Mouse (Mus musculus): Measurements from ENCODE around the gene Atp6v1c2. TPM values are rescaled to one million over a fixed set of nuclear protein-coding genes. Genes with fewer than 3 reads are reported as not detected.

The Atp6v1c2 gene
- polyA plus RNA-seq, 1 experiment from 2014 or later, result not detected

DNA sequence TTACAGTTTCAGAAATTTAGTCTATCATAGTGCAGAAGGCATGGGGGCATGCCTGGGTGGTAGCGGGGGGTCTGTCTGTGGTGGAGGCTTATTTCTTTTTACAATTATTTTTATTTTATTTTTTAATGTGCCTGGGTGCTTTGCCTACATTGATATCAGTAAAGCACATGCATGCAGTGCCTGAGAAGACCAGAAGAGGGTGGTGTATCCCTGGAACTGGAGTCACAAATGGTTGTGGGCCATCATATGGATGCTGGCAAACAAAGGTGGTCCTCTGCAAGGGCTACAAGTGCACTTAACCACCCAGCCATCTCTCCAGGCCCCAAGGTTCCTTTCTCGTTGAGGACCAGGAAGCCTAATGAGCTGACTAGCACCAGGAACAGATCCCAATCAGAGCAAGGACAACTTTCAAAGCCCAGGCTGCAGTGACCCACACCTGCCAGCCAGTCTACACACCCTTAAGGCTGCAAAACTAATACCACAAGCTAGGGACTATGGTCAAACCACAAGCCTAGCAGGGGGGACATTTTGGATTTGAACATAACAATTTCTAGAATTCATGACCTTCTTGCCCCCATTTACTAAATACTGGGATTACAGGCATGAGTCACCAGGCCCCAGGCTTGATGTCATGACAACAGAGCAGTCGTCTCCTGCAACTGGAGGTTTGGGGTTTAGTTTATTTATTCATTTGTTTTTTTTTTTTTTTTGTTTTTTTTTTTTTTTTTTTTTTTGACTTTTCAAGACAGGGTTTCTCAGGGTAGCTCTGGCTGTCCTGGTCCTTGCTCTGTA, 10.2 kb upstream of the Atp6v1c2 start:
- Histone ChIP-seq H3K4me3 (ENCODE audit: low read depth, low read length) (no peak overlapping the region), H3K4me2 (ENCODE audit: low read depth, low read length) (no peak overlapping the region), H3K36me3 (ENCODE audit: control insufficient read depth, insufficient read depth) (no peaks in the 10 kb centered on the region), H3K4me1 (ENCODE audit: control insufficient read depth, low read depth, low read length) (no peaks in the 10 kb centered on the region), H3K9me3 (replicated peaks; ENCODE audit: control insufficient read depth, low read length) (no peaks in the 10 kb centered on the region), H3K9ac (ENCODE audit: low read depth, low read length) (no peak overlapping the region), H3K27ac (ENCODE audit: low read length) (no peak overlapping the region), H3K27me3 (ENCODE audit: control insufficient read depth, insufficient read depth, low read depth, low read length) (no peaks in the 10 kb centered on the region)
- WGBS (ENCODE audit: insufficient replicate concordance), result 40% methylated on average over 3 of the region's 3 CpGs
- no peak for ATAC-seq (ENCODE audit: low read depth)

DNA sequence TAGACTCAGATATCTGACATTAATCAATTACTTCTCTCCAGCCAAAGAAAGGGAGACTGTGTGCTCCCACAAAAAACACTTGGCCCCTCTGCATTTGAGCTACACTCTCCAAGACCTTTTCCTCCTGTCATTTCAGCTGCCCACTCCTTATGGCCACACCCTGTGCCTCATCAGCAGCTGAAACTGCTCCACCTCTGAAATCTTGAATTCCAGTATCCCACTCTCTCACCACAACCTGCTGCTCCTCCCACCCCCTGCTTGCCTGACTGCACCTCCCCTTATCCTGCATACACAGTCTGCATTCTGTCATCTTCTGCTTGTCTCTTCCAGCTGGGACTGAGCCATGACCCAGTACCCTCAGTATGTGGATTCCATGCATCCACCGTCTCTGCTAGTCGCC, 9.2 kb upstream of the Atp6v1c2 start:
- 56% methylated on average over 2 of the region's 2 CpGs for WGBS (ENCODE audit: insufficient replicate concordance)
- H3K27ac ChIP-seq (ENCODE audit: low read length), result no peak overlapping the region
- no peaks in the 10 kb centered on the region for H3K9me3 ChIP-seq (replicated peaks; ENCODE audit: control insufficient read depth, low read length)
- no peaks in the 10 kb centered on the region for H3K27me3 ChIP-seq (ENCODE audit: control insufficient read depth, insufficient read depth, low read depth, low read length)
- H3K4me2 ChIP-seq (ENCODE audit: low read depth, low read length), result no peak overlapping the region
- no peak for ATAC-seq (ENCODE audit: low read depth)
- no peak overlapping the region for H3K4me3 ChIP-seq (ENCODE audit: low read depth, low read length)
- H3K4me1 ChIP-seq (ENCODE audit: control insufficient read depth, low read depth, low read length), result no peaks in the 10 kb centered on the region
- no peak overlapping the region for H3K9ac ChIP-seq (ENCODE audit: low read depth, low read length)
- no peaks in the 10 kb centered on the region for H3K36me3 ChIP-seq (ENCODE audit: control insufficient read depth, insufficient read depth)

DNA sequence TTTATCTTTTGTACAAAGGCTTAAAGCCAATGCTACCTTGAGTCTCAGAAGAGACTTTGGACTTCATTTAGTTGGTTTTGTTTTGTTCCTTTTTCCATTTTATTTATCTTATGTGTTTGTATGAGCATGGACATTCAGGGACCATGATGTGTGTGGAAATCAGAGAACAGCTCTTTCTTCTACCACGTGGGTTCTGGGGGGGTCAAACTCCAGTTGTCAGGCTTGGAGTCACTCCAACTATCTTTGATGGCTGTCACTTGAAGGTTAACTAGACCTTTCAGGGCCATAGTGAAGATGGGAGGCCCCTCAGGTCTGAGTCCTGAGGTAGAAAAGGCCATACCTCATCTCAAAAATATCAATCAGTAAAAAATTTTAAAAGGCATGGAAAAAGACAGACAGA, 4.3 kb upstream of the Atp6v1c2 start:
- no peak overlapping the region for H3K27ac ChIP-seq (ENCODE audit: low read length)
- H3K36me3 ChIP-seq (ENCODE audit: control insufficient read depth, insufficient read depth), result no peaks in the 10 kb centered on the region
- 0 out of 2 replicates have a peak, but pooled peaks have one; percentile 37 for ATAC-seq (ENCODE audit: low read depth)
- H3K4me3 ChIP-seq (ENCODE audit: low read depth, low read length), result no peak overlapping the region
- H3K9ac ChIP-seq (ENCODE audit: low read depth, low read length), result no peak overlapping the region
- H3K27me3 ChIP-seq (ENCODE audit: control insufficient read depth, insufficient read depth, low read depth, low read length), result no peaks in the 10 kb centered on the region
- H3K4me2 ChIP-seq (ENCODE audit: low read depth, low read length), result no peak overlapping the region
- 13% methylated on average over 1 of the region's 1 CpGs for WGBS (ENCODE audit: insufficient replicate concordance)
- no peaks in the 10 kb centered on the region for H3K4me1 ChIP-seq (ENCODE audit: control insufficient read depth, low read depth, low read length)
- H3K9me3 ChIP-seq (replicated peaks; ENCODE audit: control insufficient read depth, low read length), result no peaks in the 10 kb centered on the region

DNA sequence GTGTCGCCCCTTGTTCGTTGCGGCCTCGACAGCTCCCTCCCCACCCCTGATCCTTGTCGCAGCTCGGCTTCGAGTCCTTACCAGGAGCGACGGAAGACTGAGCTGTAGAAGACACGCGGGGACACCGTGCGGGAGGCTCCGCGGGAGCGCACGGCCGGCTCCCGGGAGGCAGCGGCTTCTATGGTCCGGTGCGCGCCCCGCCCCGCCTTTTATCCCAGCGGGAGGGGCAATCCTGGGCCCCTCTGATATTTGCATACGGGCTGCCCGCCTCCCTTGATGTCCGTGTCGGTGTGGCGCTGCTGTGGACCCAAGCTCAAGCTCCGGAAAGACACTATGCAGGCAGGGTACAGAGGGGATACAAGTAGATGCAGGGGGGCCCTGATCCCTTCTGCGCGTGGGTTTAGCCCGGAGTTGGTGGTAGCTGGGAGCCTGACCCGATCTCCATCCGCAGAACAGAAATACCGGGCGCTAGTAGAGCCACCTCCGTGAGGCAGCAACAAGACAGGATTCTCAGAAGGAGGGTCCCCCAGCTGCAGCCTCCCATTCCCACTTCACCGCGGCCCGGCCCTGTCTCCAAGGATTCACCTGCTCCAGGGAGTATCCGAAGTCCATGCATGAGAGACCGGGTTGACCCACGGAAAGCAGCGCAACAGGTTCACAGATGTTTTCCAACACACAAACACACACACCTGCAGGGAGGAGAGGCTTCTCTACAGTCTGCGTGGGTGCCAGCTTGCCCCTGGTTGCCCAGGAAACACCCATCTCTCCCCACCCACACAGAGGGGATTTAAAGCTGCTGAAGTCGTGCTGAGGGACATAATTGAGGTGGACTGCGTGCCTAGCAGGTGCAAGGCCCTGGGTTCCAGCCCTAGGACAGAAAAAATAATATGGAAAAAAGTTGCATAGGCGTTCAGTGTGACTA, 4.3 kb downstream of the Atp6v1c2 start:
- 4% methylated on average over 51 of the region's 51 CpGs for WGBS (ENCODE audit: insufficient replicate concordance)
- Histone ChIP-seq H3K27ac (ENCODE audit: low read length) (no peak overlapping the region), H3K4me3 (ENCODE audit: low read depth, low read length) (peak overlapping the region; percentile 45), H3K36me3 (ENCODE audit: control insufficient read depth, insufficient read depth) (no peaks in the 10 kb centered on the region), H3K27me3 (ENCODE audit: control insufficient read depth, insufficient read depth, low read depth, low read length) (peaks cover 29% of the 10 kb centered on the region), H3K4me1 (ENCODE audit: control insufficient read depth, low read depth, low read length) (no peaks in the 10 kb centered on the region), H3K9me3 (replicated peaks; ENCODE audit: control insufficient read depth, low read length) (no peaks in the 10 kb centered on the region), H3K4me2 (ENCODE audit: low read depth, low read length) (peak overlapping the region; percentile 55), H3K9ac (ENCODE audit: low read depth, low read length) (0 out of 2 replicates have a peak overlapping the region, but pooled peaks have one; percentile 15)
- no peak for ATAC-seq (ENCODE audit: low read depth)

DNA sequence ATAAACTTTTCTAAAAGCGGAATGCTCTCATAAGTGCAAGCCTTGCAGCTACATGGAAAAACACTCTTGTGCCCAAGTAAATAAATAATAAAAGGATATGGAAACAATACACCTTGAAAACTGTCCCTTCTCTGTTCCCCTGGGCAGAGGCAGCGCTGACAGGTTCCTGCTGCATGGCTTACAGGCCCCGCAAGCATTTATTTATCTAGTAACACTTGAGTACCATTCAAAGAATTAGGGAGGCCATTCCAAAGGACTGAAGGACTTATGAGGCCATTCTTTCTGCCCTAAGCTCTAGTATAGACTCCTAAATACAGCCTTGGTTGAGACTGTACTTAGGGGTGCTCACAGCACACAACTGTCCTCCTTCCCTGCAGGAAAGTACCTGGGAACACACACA, 10.7 kb downstream of the Atp6v1c2 start:
- WGBS (ENCODE audit: insufficient replicate concordance), result 68% methylated on average over 3 of the region's 3 CpGs
- H3K36me3 ChIP-seq (ENCODE audit: control insufficient read depth, insufficient read depth), result no peaks in the 10 kb centered on the region
- peaks cover 5% of the 10 kb centered on the region for H3K27me3 ChIP-seq (ENCODE audit: control insufficient read depth, insufficient read depth, low read depth, low read length)
- H3K9me3 ChIP-seq (replicated peaks; ENCODE audit: control insufficient read depth, low read length), result no peaks in the 10 kb centered on the region
- no peaks in the 10 kb centered on the region for H3K4me1 ChIP-seq (ENCODE audit: control insufficient read depth, low read depth, low read length)
- no peak overlapping the region for H3K4me3 ChIP-seq (ENCODE audit: low read depth, low read length)
- no peak overlapping the region for H3K9ac ChIP-seq (ENCODE audit: low read depth, low read length)
- no peak overlapping the region for H3K4me2 ChIP-seq (ENCODE audit: low read depth, low read length)
- no peak for ATAC-seq (ENCODE audit: low read depth)
- H3K27ac ChIP-seq (ENCODE audit: low read length), result no peak overlapping the region

DNA sequence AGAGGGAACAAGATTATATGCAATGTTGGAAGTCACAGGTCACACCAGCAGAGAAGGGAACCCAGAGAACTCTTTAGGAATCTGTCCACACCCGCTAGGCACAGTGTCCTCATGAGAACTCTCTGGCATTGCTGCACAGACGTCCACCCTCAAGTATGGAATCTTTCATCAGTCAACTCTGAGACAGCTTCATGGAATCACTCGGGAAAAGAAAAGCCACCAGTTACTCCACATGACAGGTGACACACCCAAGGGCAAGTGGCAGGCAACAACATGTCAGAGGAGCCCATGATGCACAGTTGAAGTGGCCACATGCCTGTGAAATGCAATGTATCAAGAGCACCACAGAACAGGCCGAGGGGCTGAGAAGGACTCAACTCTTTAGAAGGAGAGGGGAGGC, 11.2 kb downstream of the Atp6v1c2 start:
- H3K9me3 ChIP-seq (replicated peaks; ENCODE audit: control insufficient read depth, low read length), result no peaks in the 10 kb centered on the region
- no peaks in the 10 kb centered on the region; the same call in 1 of the 2 replicates for H3K27me3 ChIP-seq (ENCODE audit: control insufficient read depth, insufficient read depth, low read depth, low read length)
- H3K27ac ChIP-seq (ENCODE audit: low read length), result no peak overlapping the region
- ATAC-seq (ENCODE audit: low read depth), result no peak
- H3K4me1 ChIP-seq (ENCODE audit: control insufficient read depth, low read depth, low read length), result no peaks in the 10 kb centered on the region
- no peak overlapping the region for H3K4me2 ChIP-seq (ENCODE audit: low read depth, low read length)
- no peak overlapping the region for H3K4me3 ChIP-seq (ENCODE audit: low read depth, low read length)
- H3K9ac ChIP-seq (ENCODE audit: low read depth, low read length), result no peak overlapping the region
- 52% methylated on average over 4 of the region's 4 CpGs for WGBS (ENCODE audit: insufficient replicate concordance)
- no peaks in the 10 kb centered on the region for H3K36me3 ChIP-seq (ENCODE audit: control insufficient read depth, insufficient read depth)

DNA sequence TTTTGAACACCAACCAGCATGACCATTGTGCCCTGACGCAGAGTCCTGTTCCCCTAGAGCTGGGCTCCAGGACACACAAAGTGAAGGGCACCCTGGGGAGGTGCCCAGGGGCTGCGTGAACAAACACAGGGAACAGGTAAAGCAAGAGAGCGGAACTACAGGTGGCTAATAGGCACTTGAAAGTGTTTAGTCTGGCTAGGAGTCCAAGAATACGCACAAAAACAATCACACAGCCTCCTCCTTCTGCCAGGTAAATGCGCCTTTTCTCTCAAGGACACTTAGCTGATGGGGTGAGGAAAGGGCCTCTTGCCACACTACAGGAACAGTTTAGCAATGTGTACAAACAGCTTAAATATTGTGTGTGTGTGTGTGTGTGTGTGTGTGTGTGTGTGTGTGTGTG, 13.1 kb downstream of the Atp6v1c2 start:
- Histone ChIP-seq H3K9ac (ENCODE audit: low read depth, low read length) (no peak overlapping the region), H3K4me2 (ENCODE audit: low read depth, low read length) (no peak overlapping the region), H3K27ac (ENCODE audit: low read length) (no peak overlapping the region), H3K36me3 (ENCODE audit: control insufficient read depth, insufficient read depth) (no peaks in the 10 kb centered on the region), H3K4me3 (ENCODE audit: low read depth, low read length) (no peak overlapping the region), H3K27me3 (ENCODE audit: control insufficient read depth, insufficient read depth, low read depth, low read length) (no peaks in the 10 kb centered on the region; the same call in 1 of the 2 replicates), H3K9me3 (replicated peaks; ENCODE audit: control insufficient read depth, low read length) (no peaks in the 10 kb centered on the region), H3K4me1 (ENCODE audit: control insufficient read depth, low read depth, low read length) (no peaks in the 10 kb centered on the region)
- 66% methylated on average over 5 of the region's 5 CpGs for WGBS (ENCODE audit: insufficient replicate concordance)
- no peak for ATAC-seq (ENCODE audit: low read depth)

DNA sequence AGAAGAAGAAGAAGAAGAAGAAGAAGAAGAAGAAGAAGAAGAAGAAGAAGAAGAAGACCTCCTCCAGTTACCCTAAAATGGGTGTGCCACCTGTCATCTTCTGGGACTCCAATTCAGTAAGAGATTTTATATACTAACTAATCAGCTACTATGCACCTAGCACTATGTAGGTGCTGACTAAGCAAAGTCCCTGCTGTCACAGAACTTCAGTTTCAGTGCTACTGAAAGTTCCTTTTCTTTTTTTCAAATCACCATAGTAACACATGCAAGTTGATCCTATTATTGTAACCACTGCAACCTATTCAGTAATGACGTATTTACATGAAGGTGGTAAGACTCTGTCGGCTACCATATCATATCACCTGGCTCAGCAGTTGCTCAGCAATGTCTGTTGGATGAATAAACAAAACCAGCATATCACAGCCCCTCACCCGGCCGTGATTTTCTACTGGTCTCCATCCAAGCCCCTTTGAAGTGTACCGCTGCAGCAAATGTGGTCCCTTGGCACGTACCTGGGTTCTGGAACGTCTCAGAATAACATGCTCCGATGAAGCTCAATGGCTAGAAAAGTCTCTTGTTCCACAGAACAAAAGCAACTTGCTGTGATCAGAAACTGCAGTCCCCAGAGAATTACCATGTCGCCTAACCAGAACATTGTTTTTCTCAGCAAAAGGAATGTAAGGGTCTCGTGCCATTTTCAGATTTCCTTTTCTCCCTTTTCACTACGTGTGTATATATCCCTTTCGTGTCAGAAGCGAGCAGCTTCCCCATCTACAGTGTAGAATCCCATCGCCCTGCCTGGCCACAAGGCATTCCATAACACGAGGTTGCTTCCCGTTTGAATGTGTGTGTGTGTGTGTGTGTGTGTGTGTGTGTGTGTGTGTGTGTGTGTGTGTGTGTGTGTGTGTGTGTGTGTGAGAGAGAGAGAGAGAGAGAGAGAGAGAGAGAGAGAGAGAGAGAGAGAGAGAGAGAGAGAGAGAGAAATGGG, 18.0 kb downstream of the Atp6v1c2 start:
- Histone ChIP-seq H3K4me3 (ENCODE audit: low read depth, low read length) (no peak overlapping the region), H3K4me2 (ENCODE audit: low read depth, low read length) (no peak overlapping the region), H3K27me3 (ENCODE audit: control insufficient read depth, insufficient read depth, low read depth, low read length) (no peaks in the 10 kb centered on the region), H3K27ac (ENCODE audit: low read length) (no peak overlapping the region), H3K4me1 (ENCODE audit: control insufficient read depth, low read depth, low read length) (no peaks in the 10 kb centered on the region), H3K36me3 (ENCODE audit: control insufficient read depth, insufficient read depth) (no peaks in the 10 kb centered on the region), H3K9ac (ENCODE audit: low read depth, low read length) (no peak overlapping the region), H3K9me3 (replicated peaks; ENCODE audit: control insufficient read depth, low read length) (no peaks in the 10 kb centered on the region)
- 55% methylated on average over 16 of the region's 16 CpGs for WGBS (ENCODE audit: insufficient replicate concordance)
- no peak for ATAC-seq (ENCODE audit: low read depth)

All from liver, embryonic 16.5 days (tissue).